Mouse (Mus musculus) cerebellum, adult 2 months (tissue): Measurements from ENCODE around the gene Crxos.

ENCODE experiments used
- CTCF ChIP-seq: fragments of 200-500 bp; IDR thresholded peaks from 2 replicates; pipeline ENCODE4 v1.5.1; 2011; ENCODE audit warnings: low read depth, mild to moderate bottlenecking, control low read depth, low read length, moderate library complexity, borderline replicate concordance; ENCODE audit not compliant: insufficient read depth
- POLR2A ChIP-seq: fragments of 200-500 bp; IDR thresholded peaks from 2 replicates; pipeline ENCODE4 v1.6.1; 2011; ENCODE audit warnings: low read length, control low read depth, borderline replicate concordance; ENCODE audit not compliant: insufficient read depth

DNA sequence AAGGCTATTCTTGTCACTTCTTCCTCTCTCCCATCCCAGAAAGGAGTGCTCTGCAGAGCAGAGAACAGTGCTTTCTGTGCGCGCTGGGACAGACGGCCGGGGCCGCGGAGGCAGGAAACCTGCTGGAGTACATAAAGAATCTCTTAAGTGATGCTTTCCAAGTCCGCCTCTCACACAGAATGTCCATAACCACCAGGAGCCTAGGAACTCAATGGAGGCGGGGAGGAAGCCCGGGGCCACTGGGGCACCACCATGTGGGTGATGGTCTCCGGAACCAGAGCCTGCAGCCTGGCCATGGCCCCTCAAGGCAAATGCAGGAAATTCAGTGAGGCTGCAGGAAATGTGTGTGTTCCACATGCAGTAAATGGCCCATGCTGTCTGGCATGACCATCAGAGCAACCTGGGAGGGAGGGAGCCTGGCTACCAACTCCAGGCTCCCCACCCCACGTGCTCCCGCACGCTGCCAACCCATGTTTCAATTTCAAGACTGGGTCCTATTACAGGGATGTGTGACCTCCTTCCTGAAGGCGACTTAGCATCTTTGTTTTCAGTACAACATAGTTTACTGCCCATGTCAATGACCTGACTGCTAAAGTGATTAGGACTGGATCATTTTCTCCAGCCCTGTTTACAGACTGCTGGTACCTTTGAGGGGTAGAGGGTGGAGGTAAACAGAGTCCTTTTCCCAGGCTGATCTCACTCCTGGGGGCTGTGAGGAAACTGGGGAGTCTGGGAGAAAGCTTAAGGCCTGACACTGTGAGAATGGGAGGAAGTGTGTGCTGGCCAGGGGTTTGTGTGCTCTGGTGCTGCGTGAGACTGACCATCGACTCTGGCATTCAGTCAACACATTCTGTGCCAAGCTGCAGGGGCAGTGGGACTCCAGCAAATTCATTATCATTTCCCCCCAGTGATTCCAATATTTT is 51.3 kb downstream of the Crxos start:
- TF ChIP-seq CTCF (no peak), POLR2A (no peak)
